Mouse (Mus musculus) cerebellum, postnatal 4 days (tissue): ENCODE data around the gene Cyp39a1.

Source experiments
- DNase-seq, 2 experiments: peaks; one replicate each; pipeline ENCODE4 v3.0.0; 2022; ENCODE audit warnings: low spot score in 2 of 2, mixed read lengths in 1 of 2

Cyp39a1 gene

DNA sequence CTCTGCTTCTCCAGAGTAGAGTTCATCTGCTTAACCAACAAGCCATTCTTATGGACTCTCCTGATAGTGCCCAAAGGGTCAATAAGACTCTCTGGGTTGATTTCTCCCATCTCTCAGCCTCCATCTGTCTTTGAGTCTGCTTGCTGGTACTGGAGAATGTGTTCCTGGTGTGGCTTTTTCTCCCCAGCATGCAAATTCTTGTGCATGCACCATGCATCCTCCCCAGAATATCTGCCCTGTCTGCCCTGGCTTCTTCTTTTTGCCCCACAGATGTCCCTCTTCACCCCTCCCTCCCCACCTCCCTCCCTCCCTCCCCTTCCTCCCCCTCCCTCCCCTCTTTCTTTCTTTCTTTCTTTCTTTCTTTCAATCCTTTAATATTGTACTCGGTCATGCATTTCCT, 10.1 kb downstream of the Cyp39a1 start:
- DNase-seq = no peak

DNA sequence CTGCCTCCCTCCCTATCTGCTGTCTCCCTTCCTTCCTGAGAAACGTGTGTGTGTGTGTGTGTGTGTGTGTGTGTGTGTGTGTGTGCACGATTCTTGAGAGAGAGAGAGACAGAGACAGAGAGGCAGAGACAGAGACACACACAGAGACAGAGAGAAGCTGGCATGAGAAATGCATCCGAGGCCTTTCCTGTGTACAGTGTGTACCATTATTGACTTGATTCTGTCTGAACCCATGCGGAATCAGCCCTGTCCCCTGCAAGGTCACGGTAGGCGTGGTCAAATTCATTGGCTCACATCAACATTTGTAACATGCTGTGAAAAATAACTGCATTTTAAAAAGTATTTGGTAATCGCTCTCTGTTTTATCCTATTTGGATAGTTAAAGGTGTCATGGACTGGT, 16.9 kb downstream of the Cyp39a1 start:
- DNase-seq = no peak

DNA sequence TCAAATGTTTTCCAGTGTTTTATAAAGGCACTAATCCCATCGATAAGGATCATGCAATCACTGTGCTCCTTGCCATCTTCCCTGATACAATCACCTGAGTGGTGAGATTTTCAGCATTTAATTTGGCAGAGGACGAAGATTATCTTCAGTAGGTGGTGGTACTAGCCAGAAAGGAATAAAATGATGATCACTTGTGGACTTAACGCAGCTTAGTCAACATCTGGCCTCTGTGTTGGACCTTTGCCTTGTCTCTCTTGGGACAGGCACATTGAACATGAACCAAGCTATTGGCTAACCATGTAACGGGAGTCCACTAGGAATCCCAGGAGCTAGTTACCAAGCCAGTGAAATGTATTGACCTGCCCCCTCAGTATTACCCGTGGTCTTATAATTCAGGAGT, 17.4 kb downstream of the Cyp39a1 start:
- no peak for DNase-seq

DNA sequence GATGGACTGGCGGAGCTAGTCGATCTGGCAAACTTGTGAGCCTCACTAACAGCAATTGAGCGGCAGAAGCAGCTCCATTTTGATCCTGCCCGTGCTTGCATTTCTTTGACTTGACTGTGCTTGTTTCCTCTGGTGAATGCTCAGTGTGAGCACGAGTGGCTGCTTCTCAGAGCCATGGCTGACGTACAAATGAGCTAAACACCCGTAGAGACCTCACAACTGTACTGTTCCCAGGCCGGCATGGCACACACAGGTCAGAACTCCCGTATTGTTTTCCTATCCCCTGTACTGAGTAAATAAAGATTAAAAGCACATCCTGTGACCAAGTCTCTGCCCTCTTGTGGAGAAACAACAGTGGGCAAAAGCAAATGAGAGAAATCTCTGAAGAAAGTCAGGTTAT, 22.4 kb downstream of the Cyp39a1 start:
- DNase-seq = no peak

DNA sequence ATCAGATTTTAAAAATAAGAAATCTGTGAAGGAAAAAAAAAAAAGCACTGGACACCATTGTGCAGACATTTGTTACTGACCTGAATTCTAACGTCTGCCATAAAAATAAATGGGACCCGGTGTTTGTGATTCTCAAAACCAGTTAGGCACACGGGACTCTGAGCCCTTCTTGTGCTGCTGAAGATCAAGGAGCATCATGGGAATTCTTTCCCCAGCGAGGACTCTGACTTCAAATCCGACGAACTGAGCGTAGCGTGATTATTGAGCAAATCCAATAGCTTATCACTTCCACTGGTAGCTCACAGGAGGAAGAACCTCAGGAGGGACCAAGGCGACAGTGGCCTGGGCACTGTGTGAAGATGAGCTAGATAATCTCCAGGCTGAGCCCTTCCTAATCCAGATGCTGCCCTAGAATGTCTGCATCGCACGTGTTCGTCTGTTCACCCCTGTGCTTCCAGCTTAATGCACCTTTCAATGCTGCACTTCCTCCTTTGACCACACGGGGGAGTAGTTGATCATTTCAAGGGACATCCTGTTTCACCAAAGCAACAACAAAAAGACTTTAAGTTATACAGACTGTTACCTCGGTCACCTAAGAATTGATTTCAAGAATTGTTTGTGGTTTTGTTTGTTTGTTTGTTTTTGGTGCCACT, 31.9 kb downstream of the Cyp39a1 start:
- peak; percentile 83 to 85 for DNase-seq

DNA sequence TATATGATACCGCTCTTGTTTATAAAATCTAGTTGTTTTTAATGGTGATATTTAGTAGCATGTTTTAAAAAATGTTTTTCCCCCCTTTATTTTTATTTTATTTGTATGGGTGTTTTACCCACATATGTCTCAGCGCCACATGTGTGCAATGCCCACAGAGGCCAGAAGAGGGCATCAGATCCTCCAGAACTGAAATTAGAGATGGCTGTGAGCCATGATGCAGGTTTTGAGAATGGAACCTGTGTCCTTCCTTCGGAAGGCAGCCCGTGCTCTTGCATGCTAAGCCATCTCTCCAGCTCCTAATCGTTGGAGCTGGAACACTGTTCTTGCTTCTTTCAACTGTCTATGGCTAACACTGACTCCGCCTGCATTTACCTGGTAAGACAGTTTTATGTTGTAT, 33.8 kb downstream of the Cyp39a1 start:
- DNase-seq = peak; percentile 46 to 71

DNA sequence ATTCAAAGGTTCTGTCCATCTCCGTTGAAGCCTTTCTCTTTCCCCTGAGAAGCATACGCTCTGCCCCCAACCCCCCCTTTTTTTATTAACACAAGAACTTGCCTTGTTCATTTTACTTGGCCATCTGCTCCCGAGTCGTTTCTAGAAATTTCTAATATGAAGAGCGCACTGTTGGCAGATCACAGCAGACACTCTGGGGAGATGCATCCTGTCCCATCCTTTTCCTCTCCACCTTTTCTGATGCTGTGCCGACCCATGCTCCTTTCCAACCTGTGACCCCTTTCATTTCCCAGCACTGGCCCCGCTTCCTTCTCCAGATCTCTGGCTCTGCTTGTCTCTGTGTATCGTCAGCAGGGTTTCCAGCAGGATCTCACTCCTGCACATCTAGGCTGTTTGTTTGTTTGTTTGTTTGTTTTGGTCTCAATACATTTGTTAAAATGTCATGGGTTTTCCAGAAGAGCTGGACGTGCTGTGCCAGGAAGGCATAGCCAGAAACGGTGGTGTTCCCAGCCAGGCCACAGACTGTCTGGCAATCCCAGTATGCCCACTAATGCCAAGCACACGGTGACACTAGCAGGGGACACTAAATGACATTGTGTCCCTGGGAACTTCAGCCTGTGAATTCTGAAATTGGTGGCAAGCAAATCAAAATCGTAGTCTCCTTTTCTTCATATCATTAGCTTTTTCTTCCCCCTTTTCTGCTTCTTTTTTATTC, 37.1 kb downstream of the Cyp39a1 start:
- no peak for DNase-seq

DNA sequence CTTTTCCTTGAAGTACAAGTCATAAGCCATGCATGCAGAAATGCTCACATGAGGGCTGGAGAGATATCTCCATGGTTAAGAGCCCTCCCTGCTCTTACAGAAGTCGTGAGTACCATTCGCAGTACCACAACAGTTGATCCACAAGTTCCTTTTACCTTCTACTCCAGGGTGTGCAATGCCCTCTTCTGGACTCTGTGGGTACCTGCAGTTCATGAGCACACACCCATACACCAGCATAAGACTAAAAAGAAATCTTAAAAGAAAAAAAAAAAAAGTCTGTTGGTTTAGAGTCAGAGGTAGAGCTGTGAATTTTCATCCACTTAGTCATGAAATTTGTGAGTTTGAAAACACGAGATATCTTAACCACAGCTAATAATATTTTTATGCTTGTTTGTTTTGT, 39.5 kb downstream of the Cyp39a1 start:
- no peak for DNase-seq

DNA sequence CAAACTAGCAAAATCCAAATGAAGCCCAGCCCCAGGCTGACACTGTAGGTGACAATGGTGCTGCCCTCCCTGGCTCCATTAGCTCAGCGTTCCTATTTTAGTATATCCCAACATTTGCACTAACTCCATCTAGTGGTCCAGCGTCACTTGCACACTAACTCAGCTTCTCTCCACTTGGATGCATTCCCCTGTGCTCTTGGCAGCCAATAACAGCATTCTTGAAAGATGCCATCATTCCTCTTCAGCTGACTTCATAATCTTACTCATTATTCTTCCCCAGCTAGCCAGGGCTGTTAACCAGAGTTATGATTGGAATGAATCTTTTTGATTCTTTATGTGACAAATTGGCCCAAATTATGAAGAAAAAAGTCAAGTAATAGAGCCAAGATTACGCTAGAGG, 40.0 kb downstream of the Cyp39a1 start:
- DNase-seq = no peak

DNA sequence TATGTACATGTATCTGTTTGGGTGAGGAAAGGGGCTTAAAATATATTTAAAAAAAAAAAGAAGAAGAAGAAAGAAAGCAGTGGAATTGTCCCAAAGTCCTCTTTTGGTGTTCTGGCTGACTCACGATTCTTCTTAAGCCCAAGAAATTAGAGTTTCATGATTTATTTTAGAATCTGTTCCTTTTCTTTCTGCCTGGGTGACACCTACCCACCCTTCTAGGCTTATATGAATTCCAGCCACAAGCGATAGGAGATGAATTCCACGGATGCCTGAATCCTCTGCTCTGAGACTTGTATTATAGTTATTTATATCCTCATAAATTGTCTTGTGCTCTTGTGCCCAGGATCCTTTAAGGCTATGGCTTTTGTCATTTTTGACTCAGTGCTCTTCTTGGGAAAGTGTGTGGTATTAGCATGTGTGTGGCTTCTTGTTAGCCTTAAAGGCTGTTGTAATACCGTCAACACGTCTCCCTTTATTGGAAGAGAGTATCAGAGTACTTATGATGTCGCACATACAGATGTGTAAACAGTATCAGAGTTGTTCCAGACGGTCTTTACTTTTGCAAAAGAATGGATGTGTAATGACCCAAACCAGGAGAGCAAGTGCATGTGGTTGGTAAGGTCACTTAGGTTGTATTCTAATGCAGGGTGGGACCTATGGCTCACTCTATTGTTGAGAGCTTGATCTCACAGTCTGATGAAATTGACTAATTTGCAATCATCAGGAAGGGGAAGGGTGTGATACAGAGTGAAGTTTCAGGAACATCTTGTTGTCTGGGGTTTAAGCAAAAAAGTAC, 44.5 kb downstream of the Cyp39a1 start:
- DNase-seq = no peak

DNA sequence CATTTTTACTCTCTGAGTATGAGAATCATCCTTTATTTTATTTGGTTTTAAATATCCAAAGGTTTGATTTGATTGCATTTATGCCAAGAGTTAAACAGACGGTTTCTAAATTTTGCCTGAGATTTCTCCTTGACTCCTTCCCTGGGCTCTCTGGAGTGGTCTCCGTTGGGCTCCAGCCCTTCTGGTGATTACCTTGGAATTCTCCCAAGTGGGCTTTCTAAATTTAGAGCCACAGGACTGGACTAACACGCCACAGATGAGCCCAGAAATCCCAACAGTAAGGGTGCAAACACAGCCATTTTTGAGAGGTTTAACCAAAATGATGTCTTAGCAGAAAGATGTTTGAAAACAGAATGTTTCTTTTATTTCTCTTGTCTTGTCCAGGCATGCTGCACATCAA, 47.0 kb downstream of the Cyp39a1 start:
- DNase-seq = no peak

DNA sequence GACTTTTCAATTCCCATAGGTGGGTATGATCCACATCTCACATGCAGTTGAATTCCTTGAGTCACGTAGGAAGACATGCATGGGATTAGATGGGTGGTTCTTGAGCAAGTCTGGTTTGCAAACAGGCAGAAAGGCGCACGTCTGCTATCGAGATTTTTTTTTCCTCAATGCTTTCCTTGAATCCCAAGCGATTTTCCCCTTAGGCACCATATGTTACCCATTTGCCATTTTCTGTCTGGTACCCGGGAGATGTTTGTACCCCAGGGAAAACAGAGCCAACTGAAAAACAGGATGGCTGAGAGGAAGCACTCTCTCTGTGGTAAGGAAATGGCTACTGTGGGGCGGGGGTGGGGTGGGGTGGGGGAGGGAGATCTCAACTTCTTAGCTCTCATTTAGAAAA, 49.4 kb downstream of the Cyp39a1 start:
- no peak for DNase-seq

DNA sequence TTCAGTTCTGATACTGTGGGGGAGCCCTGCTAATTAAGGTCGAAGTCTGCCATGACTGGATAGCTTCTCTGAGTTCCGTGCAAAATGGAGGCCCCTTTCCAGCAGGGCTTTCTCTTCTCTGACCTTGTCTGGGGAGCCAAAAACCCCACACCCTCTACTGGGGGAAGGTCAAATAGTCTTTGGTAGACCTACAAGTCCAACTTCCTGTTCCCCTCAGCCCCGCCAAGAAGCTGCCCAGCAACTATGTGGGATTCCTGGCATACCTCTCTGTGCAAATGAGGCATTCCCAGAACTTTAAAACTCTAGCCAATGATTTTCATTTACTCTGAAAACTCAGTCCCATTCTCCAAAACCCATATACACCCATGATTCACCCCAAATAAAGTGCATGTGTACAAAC, 52.2 kb downstream of the Cyp39a1 start:
- no peak for DNase-seq

DNA sequence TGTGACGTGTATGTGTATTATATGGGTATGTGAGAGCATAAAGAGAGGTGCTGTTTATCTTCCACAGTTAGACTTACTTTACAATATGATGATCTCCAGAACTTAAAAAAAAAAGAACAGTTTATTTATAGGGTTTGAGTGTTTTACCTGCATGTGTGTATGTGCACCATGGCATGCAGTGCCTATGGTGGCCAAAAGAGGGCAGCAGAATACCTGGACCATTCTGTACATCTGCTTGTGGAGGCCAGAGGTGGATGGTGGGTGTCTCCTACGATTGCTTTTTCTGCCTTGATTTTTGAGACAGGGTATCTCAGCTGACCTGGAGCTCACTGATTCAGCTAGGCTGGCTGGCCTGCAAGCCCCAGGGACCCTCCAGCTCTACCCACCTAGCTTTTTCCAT, 57.3 kb downstream of the Cyp39a1 start:
- no peak for DNase-seq

DNA sequence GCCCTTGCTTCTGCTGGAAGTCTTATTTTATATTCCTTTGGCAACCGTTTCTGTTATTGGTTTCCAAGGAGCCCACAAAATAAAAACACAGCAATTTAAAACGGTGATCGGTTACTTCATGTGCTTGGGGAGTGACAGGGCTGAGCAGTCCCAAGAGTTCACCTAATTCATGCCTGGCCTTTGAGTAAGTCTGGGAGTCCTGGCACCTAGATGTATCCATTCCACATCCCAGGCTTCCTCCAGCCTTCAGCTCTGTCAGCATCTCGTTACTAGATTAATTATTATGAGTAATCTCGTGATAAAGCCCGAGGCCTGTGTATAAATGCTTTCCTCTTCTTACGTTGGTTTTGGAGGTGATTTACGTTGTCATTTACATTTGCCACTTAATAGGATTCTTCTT, 64.1 kb downstream of the Cyp39a1 start:
- DNase-seq = no peak

DNA sequence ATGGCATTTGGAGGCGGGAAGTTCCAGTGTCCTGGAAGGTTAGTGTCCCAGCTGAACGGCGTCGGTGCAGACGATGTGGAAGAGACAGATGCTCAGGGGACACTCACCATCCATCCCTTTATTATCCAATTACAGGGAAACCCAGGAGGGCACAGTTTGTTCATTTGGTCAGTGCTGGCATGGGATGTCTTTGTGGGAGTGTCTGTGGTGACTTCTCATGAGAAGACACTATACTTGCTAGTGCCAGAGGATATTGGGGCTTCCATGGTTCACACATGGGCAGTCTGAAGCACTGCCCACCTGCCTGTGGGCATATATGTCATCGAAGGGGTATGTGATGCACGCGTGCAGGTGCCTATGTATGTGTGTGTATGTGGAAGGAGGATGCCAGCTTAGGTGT, 64.8 kb downstream of the Cyp39a1 start:
- no peak for DNase-seq

DNA sequence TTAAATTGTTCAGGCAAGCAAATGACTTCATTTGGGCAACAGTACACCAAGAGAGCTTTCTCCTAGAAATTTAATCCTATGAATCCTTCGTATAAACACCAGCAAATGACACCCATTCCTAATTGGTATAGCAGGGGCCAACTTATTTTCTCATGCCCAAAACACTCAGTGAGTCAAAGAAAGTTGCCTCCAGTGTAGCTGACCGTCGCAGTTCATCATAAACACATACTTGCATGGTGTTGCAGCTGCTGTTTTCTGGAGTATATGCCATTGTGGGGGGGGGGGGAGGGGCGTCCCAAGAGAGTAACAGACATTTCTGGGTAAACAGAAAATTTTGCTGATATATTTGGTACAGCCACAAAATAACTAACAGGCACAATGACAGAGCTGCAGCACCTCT, 67.0 kb downstream of the Cyp39a1 start:
- no peak for DNase-seq

DNA sequence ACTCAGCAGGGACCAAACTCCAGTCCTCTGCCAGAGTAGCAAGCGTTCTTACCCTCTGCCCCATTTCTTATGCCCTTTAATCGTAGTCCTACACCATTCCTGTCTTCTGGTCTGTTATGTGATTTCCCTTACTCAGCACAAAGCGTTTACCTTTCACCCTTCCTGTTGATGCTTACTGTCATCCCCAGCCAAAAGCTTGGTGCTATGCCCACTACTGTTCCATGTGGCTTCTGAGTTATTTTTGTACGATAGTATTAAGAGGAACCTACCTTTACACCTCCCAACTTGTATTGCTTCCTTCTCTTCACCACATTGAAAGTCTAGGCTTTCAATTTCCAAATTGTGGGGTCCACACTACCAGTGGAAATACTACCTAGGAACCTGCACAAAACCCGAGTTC, 76.7 kb downstream of the Cyp39a1 start:
- DNase-seq = no peak

DNA sequence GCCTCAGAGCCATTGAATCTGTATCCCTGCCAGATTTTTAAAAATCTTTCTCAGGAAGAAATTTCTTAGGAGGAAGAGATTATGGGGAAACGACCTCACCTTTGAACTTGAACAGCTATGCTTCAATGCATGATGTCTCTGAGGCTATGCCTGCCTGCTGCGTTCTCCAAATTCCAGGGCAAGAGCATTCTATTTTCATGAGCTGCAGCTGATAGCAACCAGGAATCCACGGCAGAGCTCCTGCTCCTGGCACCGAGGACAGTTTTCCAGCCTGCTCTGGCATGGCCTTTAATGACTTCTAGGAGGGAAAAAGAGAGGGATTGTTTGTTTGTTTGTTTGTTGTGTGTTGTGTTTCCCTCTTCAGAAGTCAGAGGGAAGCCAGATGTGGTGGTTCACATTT, 77.2 kb downstream of the Cyp39a1 start:
- no peak for DNase-seq

DNA sequence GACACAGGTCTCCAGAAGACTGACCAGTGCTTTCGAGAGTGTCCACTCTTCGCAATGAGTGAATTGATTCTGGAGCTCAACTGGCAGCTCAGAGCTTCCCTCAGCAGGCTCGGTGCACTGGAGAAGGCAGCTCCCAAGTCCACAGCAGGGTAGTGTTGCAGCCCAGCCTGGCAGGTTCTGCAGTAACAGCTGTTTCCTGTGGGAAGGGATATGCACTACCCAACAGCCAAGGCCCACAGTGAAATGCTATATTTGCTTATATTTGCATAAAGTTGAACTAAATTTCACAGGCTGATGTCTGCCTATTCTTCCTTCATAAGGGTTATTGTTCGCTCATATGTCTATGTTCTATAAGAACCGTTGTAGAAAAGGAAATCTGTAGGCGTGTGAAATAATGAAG, 83.9 kb downstream of the Cyp39a1 start:
- no peak for DNase-seq

DNA sequence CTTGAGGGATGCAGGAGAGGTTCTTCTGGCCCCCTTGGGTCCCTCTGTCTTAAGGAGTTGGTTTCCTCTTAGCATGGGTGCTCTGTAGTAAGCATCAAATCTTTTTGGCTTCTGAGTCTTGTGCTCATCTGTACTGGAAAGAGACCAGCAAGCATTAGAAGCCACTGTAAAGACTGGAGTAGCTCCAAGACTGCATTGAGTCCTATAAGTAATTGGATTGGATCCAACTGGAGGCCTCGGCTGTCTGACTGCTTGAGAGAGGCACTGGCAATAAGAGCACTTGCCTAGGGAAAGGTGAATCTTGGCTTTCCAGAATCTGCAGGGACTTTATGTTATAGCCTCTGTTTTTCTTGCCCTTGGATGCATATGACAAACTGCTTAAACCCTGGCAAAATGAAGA, 85.6 kb downstream of the Cyp39a1 start:
- no peak for DNase-seq

DNA sequence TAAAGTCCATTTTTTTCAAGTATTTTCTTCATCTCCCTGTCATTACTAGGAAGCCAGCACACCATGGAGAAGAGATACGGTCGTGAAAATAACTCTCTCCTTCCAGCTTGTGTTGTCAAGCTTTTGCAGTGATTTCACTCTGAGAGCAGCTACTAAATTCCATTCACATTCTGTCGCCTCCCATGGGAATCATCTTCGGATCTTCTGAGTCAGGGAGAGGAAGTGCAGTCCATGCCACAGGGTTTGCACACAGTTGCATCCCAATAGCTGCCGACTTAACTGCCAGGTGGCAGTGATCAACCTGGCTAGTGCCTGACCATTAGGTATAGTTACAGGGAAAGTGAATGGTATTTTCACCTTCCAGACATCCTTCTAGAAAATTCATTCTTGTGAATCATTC, 87.5 kb downstream of the Cyp39a1 start:
- no peak for DNase-seq
